Mouse (Mus musculus) small intestine, adult 2 months (tissue): ENCODE results near the gene Alcam.

Experiments
- CTCF ChIP-seq: fragments of 200-500 bp; IDR thresholded peaks from 2 replicates; pipeline ENCODE4 v1.5.1; 2012; ENCODE audit warnings: low read depth, mild to moderate bottlenecking, control low read depth, inconsistent platforms, low read length, moderate library complexity, mixed read lengths; ENCODE audit not compliant: insufficient replicate concordance, insufficient read length; ENCODE audit errors: extremely low read depth
- POLR2A ChIP-seq: fragments of 200-500 bp; IDR thresholded peaks from 2 replicates; pipeline ENCODE4 v1.6.1; 2012; ENCODE audit warnings: low read depth, mild to moderate bottlenecking, control low read depth, inconsistent platforms, low read length, moderate library complexity

GRCm38 (mm10) chr16:52470226-52470625 lies 16.4 kb upstream of the Alcam start:
- TF ChIP-seq POLR2A, result no peak
- no peak for TF ChIP-seq CTCF
